Mouse (Mus musculus) left cerebral cortex, adult 11 months (tissue): ENCODE measurements around the gene Zfp651.

ENCODE experiments used
- DNase-seq: peaks from one replicate; pipeline ENCODE4 v3.0.0; 2022; ENCODE audit warnings: low spot score

Gene Zfp651

GRCm38 (mm10) chr9:121762248-121762647, 3.1 kb downstream of the Zfp651 start:
- no peak for DNase-seq

GRCm38 (mm10) chr9:121762761-121763160, 3.6 kb downstream of the Zfp651 start:
- DNase-seq: no peak

GRCm38 (mm10) chr9:121763716-121764115, 4.6 kb downstream of the Zfp651 start:
- DNase-seq: no peak

- DNase-seq: no peak
Observed at GRCm38 (mm10) chr9:121765166-121765855, 6.2 kb downstream of the Zfp651 start.

GRCm38 (mm10) chr9:121772412-121772811, 13.3 kb downstream of the Zfp651 start:
- no peak for DNase-seq

- no peak for DNase-seq
Observed at GRCm38 (mm10) chr9:121775951-121776350, 16.8 kb downstream of the Zfp651 start.

GRCm38 (mm10) chr9:121776511-121776910, 17.4 kb downstream of the Zfp651 start:
- DNase-seq: no peak

GRCm38 (mm10) chr9:121777484-121778065, 18.4 kb downstream of the Zfp651 start, which contains the start of gene Klhl40:
Gene Klhl40 (plus strand): TSS chr9:121777607.
- no peak for DNase-seq

- peak; percentile 77 for DNase-seq
Observed at GRCm38 (mm10) chr9:121778066-121778624, 19.0 kb downstream of the Zfp651 start.

- DNase-seq: no peak
Observed at GRCm38 (mm10) chr9:121784801-121785200, 25.7 kb downstream of the Zfp651 start.

GRCm38 (mm10) chr9:121785261-121785660, 26.1 kb downstream of the Zfp651 start:
- no peak for DNase-seq

- no peak for DNase-seq
Observed at GRCm38 (mm10) chr9:121786359-121786758, 27.2 kb downstream of the Zfp651 start.

GRCm38 (mm10) chr9:121791206-121791605, 32.1 kb downstream of the Zfp651 start:
- DNase-seq: no peak

- no peak for DNase-seq
Observed at GRCm38 (mm10) chr9:121791757-121792521, 32.8 kb downstream of the Zfp651 start, which contains the start of gene Hhatl. Gene Hhatl (minus strand): TSS chr9:121792507.

GRCm38 (mm10) chr9:121794972-121795539, 35.9 kb downstream of the Zfp651 start:
- DNase-seq: no peak

- DNase-seq: no peak
Observed at GRCm38 (mm10) chr9:121797722-121798121, 38.6 kb downstream of the Zfp651 start.

GRCm38 (mm10) chr9:121798887-121799520, 39.9 kb downstream of the Zfp651 start:
- DNase-seq: no peak

GRCm38 (mm10) chr9:121802747-121803146, 43.6 kb downstream of the Zfp651 start:
- DNase-seq: no peak

- no peak for DNase-seq
Observed at GRCm38 (mm10) chr9:121807546-121807945, 48.4 kb downstream of the Zfp651 start.

GRCm38 (mm10) chr9:121807947-121808346, 48.8 kb downstream of the Zfp651 start:
- no peak for DNase-seq

- DNase-seq: no peak
Observed at GRCm38 (mm10) chr9:121808511-121808910, 49.4 kb downstream of the Zfp651 start.
